Mouse (Mus musculus) lung, adult 2 months (tissue): ENCODE measurements around the gene Prpf40a.

Experiments
- CTCF ChIP-seq: fragments of 200-500 bp; IDR thresholded peaks from 2 replicates; pipeline ENCODE4 v1.5.1; 2011; ENCODE audit warnings: mild to moderate bottlenecking, low read length, control low read depth; ENCODE audit not compliant: insufficient read depth
- POLR2A ChIP-seq: fragments of 200-500 bp; IDR thresholded peaks from 2 replicates; pipeline ENCODE4 v1.6.1; 2011; ENCODE audit warnings: low read depth, mild to moderate bottlenecking, control low read depth, low read length, borderline replicate concordance; ENCODE audit errors: extremely low read depth

GRCm38 (mm10) chr2:53222242-53222641, 31.2 kb upstream of the Prpf40a start:
- TF ChIP-seq POLR2A (no peak), CTCF (no peak)
